Mouse (Mus musculus) megakaryocyte-erythroid progenitor cell, adult 5 weeks (primary cell): ENCODE data around the gene Lancl3. TPM values are rescaled to one million over a fixed set of nuclear protein-coding genes. Genes with fewer than 3 reads are reported as not detected.

Experiments
- polyA plus RNA-seq: library from polyadenylated mRNA; stranded (reverse); fragments of >175 nt; gene quantifications from 2 replicates; pipeline ENCODE4 v1.2.3, GENCODE M21; 2012

Lancl3 gene
- 0.09 and 0.10 TPM in 2 replicates for polyA plus RNA-seq

GRCm38 (mm10) chrX:9199761-9200371 is at the start of gene Lancl3:
Gene Lancl3 (plus strand): TSS chrX:9199902.

GRCm38 (mm10) chrX:9256766-9257165 is 57.1 kb downstream of the Lancl3 start, which contains the start of gene Gm14862:
Gene Gm14862 (minus strand): TSS chrX:9256899.

GRCm38 (mm10) chrX:9272460-9273361 is 73.0 kb downstream of the Lancl3 start, which contains the start of gene Xk:
Gene Xk (plus strand): TSS chrX:9272756.

GRCm38 (mm10) chrX:9283464-9283863 is 83.8 kb downstream of the Lancl3 start, which contains the start of gene H2al1m:
Gene H2al1m (plus strand): TSS chrX:9283764.

Other genes starting within 250 kb of the Lancl3 start
- not detected in 2 replicates for gene Fthl17b, start 236.9 kb upstream of the Lancl3 start, polyA plus RNA-seq
- not detected in 2 replicates for gene Fthl17c, start 223.3 kb upstream of the Lancl3 start, polyA plus RNA-seq
- not detected in 2 replicates for gene Fthl17d, start 213.1 kb upstream of the Lancl3 start, polyA plus RNA-seq
- gene Fthl17e, start 166.4 kb upstream of the Lancl3 start, polyA plus RNA-seq: not detected in 2 replicates
- not detected in 2 replicates for gene Fthl17f, start 136.9 kb upstream of the Lancl3 start, polyA plus RNA-seq
- not detected in 2 replicates for gene 4930402K13Rik, start 95.3 kb upstream of the Lancl3 start, polyA plus RNA-seq
- gene Gm14862, start 57.0 kb downstream of the Lancl3 start, polyA plus RNA-seq: not detected in 2 replicates
- 3.5 and 4.0 TPM in 2 replicates for gene Xk, start 72.9 kb downstream of the Lancl3 start, polyA plus RNA-seq
- not detected in 2 replicates for gene H2al1m, start 83.9 kb downstream of the Lancl3 start, polyA plus RNA-seq
- gene H2al1k, start 150.7 kb downstream of the Lancl3 start, polyA plus RNA-seq: 0.20 TPM in 1 of 2 replicates, not detected in the other